Mouse (Mus musculus): ENCODE results near the gene Prkcz. TPM values are rescaled to one million over a fixed set of nuclear protein-coding genes. Genes with fewer than 3 reads are reported as not detected.
A peak's percentile ranks its signal among the peaks of the same experiment; 100 is the strongest.

Gene Prkcz
- polyA plus RNA-seq, 1 experiment, result 38.1 TPM

DNA sequence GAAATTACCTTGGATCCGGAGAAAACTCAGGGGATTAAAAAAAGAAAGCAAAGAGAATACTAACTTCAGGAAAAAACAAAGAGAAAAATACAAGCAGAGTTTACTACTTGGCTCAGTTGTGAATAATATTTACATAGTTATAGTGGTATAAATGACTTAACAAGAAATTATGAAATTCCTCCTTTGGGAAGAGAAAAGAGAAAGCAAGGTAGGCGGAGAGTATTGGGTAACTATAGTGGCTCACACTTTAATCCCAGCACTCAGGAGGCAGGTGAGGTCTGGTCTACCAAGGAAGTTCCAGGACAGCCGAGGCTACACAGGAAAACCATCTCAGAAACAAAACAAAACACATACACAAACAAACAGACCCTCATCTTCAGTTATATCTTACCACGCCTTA, 133.2 kb downstream of the Prkcz start:
- Histone ChIP-seq H3K4me3 (replicated peaks; ENCODE audit: extremely low read depth, low read depth, low read length) (no peak overlapping the region), H3K4me1 (ENCODE audit: control insufficient read depth, insufficient read depth, low read length) (peaks cover 3% of the 10 kb centered on the region; the same call in 1 of the 2 replicates)
- WGBS, result 51% methylated on average over 4 of the region's 4 CpGs
- TF ChIP-seq CTCF (IDR thresholded peaks at IDR 0.05; ENCODE audit: insufficient read depth, low read length), result no peak
- no peak for TF ChIP-seq POLR2A (IDR thresholded peaks at IDR 0.05; ENCODE audit: borderline replicate concordance, extremely low read depth, low read depth, low read length)
- DNase-seq, result no peak

- Histone ChIP-seq H3K4me1 (ENCODE audit: control insufficient read depth, insufficient read depth, low read length) (peaks cover 3% of the 10 kb centered on the region; the same call in 1 of the 2 replicates), H3K4me3 (replicated peaks; ENCODE audit: extremely low read depth, low read depth, low read length) (no peak overlapping the region)
- 93% methylated on average over 5 of the region's 5 CpGs for WGBS
- DNase-seq, result no peak
- TF ChIP-seq CTCF (IDR thresholded peaks at IDR 0.05; ENCODE audit: insufficient read depth, low read length), result no peak
These were observed 135.2 kb downstream of the Prkcz start for GRCm38 (mm10) chr4:155225918-155226317.

DNA sequence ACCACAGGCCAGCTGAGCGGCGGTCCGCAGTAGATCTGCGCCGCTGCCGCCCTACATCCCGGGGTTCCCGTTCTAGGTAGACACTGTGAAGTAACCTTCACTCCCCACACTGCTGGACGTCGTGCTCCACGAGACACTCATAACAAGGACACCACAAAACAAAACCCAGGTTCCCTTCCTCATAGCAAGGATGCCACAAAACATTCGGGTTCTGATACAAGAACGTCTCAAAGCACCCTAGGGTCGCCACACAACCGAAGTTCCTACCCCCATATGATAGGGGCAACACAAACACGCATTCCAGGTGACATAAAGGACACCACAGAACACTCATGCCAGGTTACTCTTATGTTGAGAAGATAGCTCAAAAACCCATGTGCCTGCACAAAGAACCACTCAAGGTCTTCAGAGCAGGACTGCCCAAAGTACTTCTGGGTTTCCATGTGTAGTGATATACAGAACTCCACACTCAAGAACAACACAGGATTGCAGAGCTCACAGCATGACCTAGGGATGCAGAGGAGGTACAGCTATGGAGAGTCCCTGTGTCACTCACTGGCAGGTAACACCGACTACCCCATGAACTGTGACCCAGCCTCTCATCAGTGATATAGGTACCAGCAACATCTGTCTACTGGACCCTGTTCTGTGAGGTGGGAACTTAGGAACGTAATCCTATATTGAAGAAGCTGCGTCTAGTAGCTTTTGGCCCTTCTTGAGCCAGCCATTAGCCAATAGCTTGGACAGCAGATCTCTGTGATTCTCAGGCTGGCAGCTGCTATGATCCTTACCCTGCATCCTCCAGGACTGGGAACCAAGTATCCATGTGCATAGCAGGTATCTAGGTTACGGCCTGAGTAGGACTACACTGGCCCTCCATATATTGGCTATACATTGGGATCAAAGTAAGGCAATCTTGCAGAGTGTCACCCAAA, 137.3 kb downstream of the Prkcz start:
- H3K4me1 ChIP-seq (ENCODE audit: control insufficient read depth, insufficient read depth, low read length), result peaks cover 14% of the 10 kb centered on the region
- 33% methylated on average over 20 of the region's 20 CpGs for WGBS
- TF ChIP-seq POLR2A (IDR thresholded peaks at IDR 0.05; ENCODE audit: borderline replicate concordance, extremely low read depth, low read depth, low read length) (no peak), CTCF (IDR thresholded peaks at IDR 0.05; ENCODE audit: insufficient read depth, low read length) (no peak)
- no peak for DNase-seq
- H3K4me3 ChIP-seq (replicated peaks; ENCODE audit: extremely low read depth, low read depth, low read length), result peak overlapping the region; percentile 60

GRCm38 (mm10) chr4:155222841-155223593, 138.1 kb downstream of the Prkcz start:
- 13% methylated on average over 116 of the region's 116 CpGs for WGBS

DNA sequence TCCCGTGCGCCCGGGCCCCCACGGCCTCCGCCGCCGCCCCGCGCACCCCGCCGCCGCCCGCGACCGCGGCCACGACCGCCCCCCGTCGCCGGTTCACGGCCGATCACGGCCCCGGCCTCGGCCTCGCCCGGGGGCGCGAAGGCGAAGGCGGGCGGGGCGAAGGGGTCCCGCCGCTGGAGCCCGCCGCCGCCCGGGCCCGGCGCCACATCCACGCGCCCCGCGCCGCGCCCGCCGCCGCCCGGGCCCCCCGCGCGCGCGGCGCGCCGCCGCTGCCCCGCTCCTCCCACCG, 138.7 kb downstream of the Prkcz start, which contains the start of gene Ski:
Ski (minus strand) TSS at position 41 of the 289 bp plus-strand sequence.
- TF ChIP-seq POLR2A (IDR thresholded peaks at IDR 0.05; ENCODE audit: borderline replicate concordance, extremely low read depth, low read depth, low read length) (no peak), CTCF (IDR thresholded peaks at IDR 0.05; ENCODE audit: insufficient read depth, low read length) (no peak)
- peak within 1 kb of the TSS; percentile 97 for H3K4me3 ChIP-seq (replicated peaks; ENCODE audit: extremely low read depth, low read depth, low read length)
- WGBS, result 27% methylated on average over 63 of the region's 63 CpGs
- DNase-seq, result no peak
- H3K4me1 ChIP-seq (ENCODE audit: control insufficient read depth, insufficient read depth, low read length), result peaks cover 25% of the 10 kb centered on the region

More at GRCm38 (mm10) chr4:155222841-155223593, 138.1 kb downstream of the Prkcz start:
- Histone ChIP-seq H3K4me1 (ENCODE audit: control insufficient read depth, insufficient read depth, low read length) (peaks cover 22% of the 10 kb centered on the region), H3K4me3 (replicated peaks; ENCODE audit: extremely low read depth, low read depth, low read length) (peak overlapping the region; percentile 97)
- TF ChIP-seq POLR2A (IDR thresholded peaks at IDR 0.05; ENCODE audit: borderline replicate concordance, extremely low read depth, low read depth, low read length) (peak; percentile 88), CTCF (IDR thresholded peaks at IDR 0.05; ENCODE audit: insufficient read depth, low read length) (no peak)
- peak; percentile 100 for DNase-seq

DNA sequence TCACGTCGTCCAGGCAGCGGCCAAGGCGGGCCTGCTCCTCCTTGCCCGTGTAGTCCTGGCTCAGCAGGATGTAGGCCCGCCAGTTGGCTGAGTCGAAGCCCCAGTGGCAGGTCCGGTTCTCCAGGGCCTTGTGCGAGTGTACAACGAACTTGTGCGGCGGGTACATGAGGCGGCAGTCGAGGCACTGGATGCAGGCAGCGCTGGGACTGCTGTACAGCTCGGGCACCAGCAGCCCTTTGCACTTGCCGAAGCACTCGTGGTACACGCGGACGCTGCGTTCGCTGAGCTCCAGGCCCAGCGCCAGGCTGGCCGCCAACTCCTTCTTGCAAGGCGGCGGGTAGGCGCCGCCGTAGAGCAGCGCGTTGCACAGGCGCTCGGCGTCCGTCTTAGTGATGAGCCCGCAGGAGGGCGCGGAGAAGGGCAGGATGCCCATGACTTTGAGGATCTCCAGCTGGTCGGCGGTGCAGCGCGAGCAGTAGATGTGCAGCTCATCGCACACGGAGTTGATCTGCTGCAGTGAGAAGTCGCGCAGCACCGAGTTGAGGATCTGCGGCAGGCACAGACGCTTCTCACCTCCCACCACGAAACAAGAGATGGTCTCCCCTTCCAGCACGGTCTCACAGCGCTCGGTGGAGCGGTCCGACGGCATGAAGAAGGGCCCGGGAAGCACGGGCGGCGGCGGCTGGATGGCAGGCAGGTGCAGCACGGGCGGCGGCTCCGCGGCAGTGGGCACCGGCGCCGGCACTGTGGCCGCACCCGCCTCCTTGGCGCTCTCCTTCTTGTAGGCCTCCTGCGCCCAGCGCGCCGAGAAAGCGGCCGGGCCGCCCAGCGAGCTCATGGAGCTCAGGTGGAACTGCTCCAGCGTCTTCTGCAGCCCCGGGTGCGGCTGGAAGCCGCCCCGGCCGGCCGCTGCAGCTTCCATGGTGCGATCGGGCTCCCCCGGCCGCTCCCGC, 139.3 kb downstream of the Prkcz start:
- under 1% methylated on average over 93 of the region's 93 CpGs for WGBS
- Histone ChIP-seq H3K4me1 (ENCODE audit: control insufficient read depth, insufficient read depth, low read length) (peaks cover 29% of the 10 kb centered on the region), H3K4me3 (replicated peaks; ENCODE audit: extremely low read depth, low read depth, low read length) (peak overlapping the region; percentile 97)
- no peak for TF ChIP-seq POLR2A (IDR thresholded peaks at IDR 0.05; ENCODE audit: borderline replicate concordance, extremely low read depth, low read depth, low read length)
- TF ChIP-seq CTCF (IDR thresholded peaks at IDR 0.05; ENCODE audit: insufficient read depth, low read length), result no peak
- peak; percentile 78 for DNase-seq

DNA sequence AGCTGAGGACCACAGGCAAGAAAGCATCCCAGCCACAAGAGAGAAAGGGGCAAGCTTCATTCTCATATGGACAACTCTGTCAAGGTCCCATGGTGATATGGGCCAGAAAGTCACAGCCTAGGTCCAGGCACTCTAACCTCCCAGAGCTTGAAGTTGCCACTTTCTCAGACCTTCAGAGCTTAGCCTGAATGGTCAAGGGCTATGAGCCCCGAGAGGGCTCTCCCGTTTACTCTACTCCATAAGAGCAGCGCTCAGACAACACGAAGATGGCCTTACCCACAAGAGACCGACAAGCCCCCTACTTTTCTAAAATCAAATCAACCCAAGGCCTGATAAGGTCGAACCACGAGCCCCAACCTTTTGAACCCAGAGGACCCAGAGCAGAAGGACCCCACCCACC, 140.1 kb downstream of the Prkcz start:
- 2% methylated on average over 7 of the region's 7 CpGs for WGBS
- peak overlapping the region; percentile 97 for H3K4me3 ChIP-seq (replicated peaks; ENCODE audit: extremely low read depth, low read depth, low read length)
- H3K4me1 ChIP-seq (ENCODE audit: control insufficient read depth, insufficient read depth, low read length), result peaks cover 37% of the 10 kb centered on the region
- TF ChIP-seq POLR2A (IDR thresholded peaks at IDR 0.05; ENCODE audit: borderline replicate concordance, extremely low read depth, low read depth, low read length) (no peak), CTCF (IDR thresholded peaks at IDR 0.05; ENCODE audit: insufficient read depth, low read length) (no peak)
- no peak for DNase-seq

DNA sequence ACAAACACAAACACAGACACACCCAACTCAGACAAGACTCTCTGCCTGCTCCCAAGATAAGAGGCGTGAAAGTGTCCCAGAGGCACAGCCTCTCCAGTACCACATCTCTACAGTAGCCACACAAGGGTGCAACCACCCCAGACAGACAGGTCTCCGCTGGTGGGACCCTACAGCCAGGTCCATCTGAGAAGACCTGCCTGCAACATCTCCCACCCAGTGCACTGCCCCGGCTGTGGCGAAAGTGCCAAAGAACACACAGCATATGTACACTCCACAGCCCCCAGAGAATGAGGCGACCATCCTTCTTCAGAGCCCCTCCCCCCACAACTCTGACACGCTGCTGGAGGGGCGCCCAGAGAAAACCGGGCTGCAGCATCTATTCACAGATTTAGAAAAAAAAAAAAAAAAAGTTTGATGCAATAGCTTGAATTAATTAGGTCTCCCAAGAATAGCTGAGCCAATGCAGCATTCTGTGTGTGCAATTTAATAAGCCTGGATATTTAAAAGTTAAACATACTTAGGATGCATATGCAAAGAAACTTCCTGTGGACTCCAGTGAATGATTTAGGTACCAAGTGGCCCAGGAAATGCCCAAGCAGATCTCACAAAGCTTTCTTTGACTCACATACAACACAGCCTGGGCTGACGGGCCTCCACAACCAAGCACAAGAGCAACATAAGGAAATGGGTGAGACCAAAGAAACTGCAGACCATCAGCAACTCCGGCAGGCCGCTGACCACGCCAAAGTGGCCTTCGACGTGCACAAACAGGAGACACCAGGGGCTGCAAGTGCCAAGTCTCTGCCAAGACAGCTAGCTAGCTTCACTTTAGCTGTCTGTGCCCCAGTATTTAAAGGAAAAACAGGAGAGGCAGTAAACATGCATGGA, 140.7 kb downstream of the Prkcz start:
- Histone ChIP-seq H3K4me1 (ENCODE audit: control insufficient read depth, insufficient read depth, low read length) (peaks cover 43% of the 10 kb centered on the region), H3K4me3 (replicated peaks; ENCODE audit: extremely low read depth, low read depth, low read length) (peak overlapping the region; percentile 97)
- DNase-seq, result peak; percentile 40
- WGBS, result 7% methylated on average over 14 of the region's 14 CpGs
- TF ChIP-seq POLR2A (IDR thresholded peaks at IDR 0.05; ENCODE audit: borderline replicate concordance, extremely low read depth, low read depth, low read length), result no peak
- TF ChIP-seq CTCF (IDR thresholded peaks at IDR 0.05; ENCODE audit: insufficient read depth, low read length), result no peak
